Mouse (Mus musculus): ENCODE measurements at regions not wholly inside any gene's neighbourhood (a gene's known extent, or its start where the extent isn't known, plus 50 kb on each side); places are given as distances from the start of the nearest gene placed in this dataset.

- Histone ChIP-seq H3K4me3 (ENCODE audit: low read depth, low read length) (no peak overlapping the region), H3K9me3 (ENCODE audit: control insufficient read depth) (no peaks in the 10 kb centered on the region), H3K4me1 (replicated peaks; ENCODE audit: control insufficient read depth, insufficient read depth, low read length) (no peaks in the 10 kb centered on the region), H3K36me3 (ENCODE audit: control insufficient read depth, insufficient read depth) (no peaks in the 10 kb centered on the region), H3K4me2 (replicated peaks; ENCODE audit: low read depth) (no peak overlapping the region), H3K9ac (ENCODE audit: low read depth, low read length) (no peak overlapping the region), H3K27me3 (replicated peaks; ENCODE audit: control insufficient read depth, insufficient read depth, low read length) (no peaks in the 10 kb centered on the region), H3K27ac (ENCODE audit: low read depth, low read length) (no peak overlapping the region)
- no peak for TF ChIP-seq CTCF (IDR thresholded peaks at IDR 0.05; ENCODE audit: low read depth)
- WGBS = 91% methylated on average over 1 of the region's 1 CpGs
- ATAC-seq = no peak
Observed at GRCm38 (mm10) chr6:93014534-93014933, 71.2 kb upstream of the Adamts9 start.

GRCm38 (mm10) chr6:93011906-93012305 lies 68.6 kb upstream of the Adamts9 start:
- no peak for TF ChIP-seq CTCF (IDR thresholded peaks at IDR 0.05; ENCODE audit: low read depth)
- no peak overlapping the region for H3K27ac ChIP-seq (ENCODE audit: low read depth, low read length)
- no peak overlapping the region for H3K4me2 ChIP-seq (replicated peaks; ENCODE audit: low read depth)
- H3K4me3 ChIP-seq (ENCODE audit: low read depth, low read length) = no peak overlapping the region
- H3K9ac ChIP-seq (ENCODE audit: low read depth, low read length) = no peak overlapping the region
- no peaks in the 10 kb centered on the region for H3K27me3 ChIP-seq (replicated peaks; ENCODE audit: control insufficient read depth, insufficient read depth, low read length)
- no peaks in the 10 kb centered on the region for H3K36me3 ChIP-seq (ENCODE audit: control insufficient read depth, insufficient read depth)
- no peaks in the 10 kb centered on the region for H3K9me3 ChIP-seq (ENCODE audit: control insufficient read depth)
- H3K4me1 ChIP-seq (replicated peaks; ENCODE audit: control insufficient read depth, insufficient read depth, low read length) = no peaks in the 10 kb centered on the region
- 80% methylated on average over 5 of the region's 5 CpGs for WGBS
- ATAC-seq = no peak

- Histone ChIP-seq H3K9ac (ENCODE audit: low read depth, low read length) (no peak overlapping the region), H3K27me3 (replicated peaks; ENCODE audit: control insufficient read depth, insufficient read depth, low read length) (no peaks in the 10 kb centered on the region), H3K27ac (ENCODE audit: low read depth, low read length) (no peak overlapping the region), H3K4me3 (ENCODE audit: low read depth, low read length) (no peak overlapping the region), H3K9me3 (ENCODE audit: control insufficient read depth) (no peaks in the 10 kb centered on the region), H3K4me1 (replicated peaks; ENCODE audit: control insufficient read depth, insufficient read depth, low read length) (no peaks in the 10 kb centered on the region), H3K36me3 (ENCODE audit: control insufficient read depth, insufficient read depth) (no peaks in the 10 kb centered on the region), H3K4me2 (replicated peaks; ENCODE audit: low read depth) (no peak overlapping the region)
- TF ChIP-seq CTCF (IDR thresholded peaks at IDR 0.05; ENCODE audit: low read depth) = no peak
- no peak for ATAC-seq
- WGBS = 43% methylated on average over 3 of the region's 3 CpGs
Observed at GRCm38 (mm10) chr6:93004587-93005240, 61.4 kb upstream of the Adamts9 start.

GRCm38 (mm10) chr6:93003812-93004211 lies 60.5 kb upstream of the Adamts9 start:
- WGBS = 95% methylated on average over 5 of the region's 5 CpGs

GRCm38 (mm10) chr6:92993647-92994046 lies 50.4 kb upstream of the Adamts9 start:
- no peak overlapping the region for H3K4me3 ChIP-seq (ENCODE audit: low read depth, low read length)
- no peaks in the 10 kb centered on the region for H3K36me3 ChIP-seq (ENCODE audit: control insufficient read depth, insufficient read depth)
- ATAC-seq = no peak
- H3K4me1 ChIP-seq (replicated peaks; ENCODE audit: control insufficient read depth, insufficient read depth, low read length) = no peaks in the 10 kb centered on the region
- no peaks in the 10 kb centered on the region for H3K9me3 ChIP-seq (ENCODE audit: control insufficient read depth)
- no peak for TF ChIP-seq CTCF (IDR thresholded peaks at IDR 0.05; ENCODE audit: low read depth)
- no peaks in the 10 kb centered on the region for H3K27me3 ChIP-seq (replicated peaks; ENCODE audit: control insufficient read depth, insufficient read depth, low read length)
- 89% methylated on average over 5 of the region's 5 CpGs for WGBS
- no peak overlapping the region for H3K9ac ChIP-seq (ENCODE audit: low read depth, low read length)
- H3K4me2 ChIP-seq (replicated peaks; ENCODE audit: low read depth) = no peak overlapping the region
- no peak overlapping the region for H3K27ac ChIP-seq (ENCODE audit: low read depth, low read length)

More at GRCm38 (mm10) chr6:93003812-93004211, 60.5 kb upstream of the Adamts9 start:
- Histone ChIP-seq H3K9me3 (ENCODE audit: control insufficient read depth) (no peaks in the 10 kb centered on the region), H3K4me2 (replicated peaks; ENCODE audit: low read depth) (no peak overlapping the region), H3K4me3 (ENCODE audit: low read depth, low read length) (no peak overlapping the region), H3K9ac (ENCODE audit: low read depth, low read length) (no peak overlapping the region), H3K27me3 (replicated peaks; ENCODE audit: control insufficient read depth, insufficient read depth, low read length) (no peaks in the 10 kb centered on the region), H3K27ac (ENCODE audit: low read depth, low read length) (no peak overlapping the region), H3K36me3 (ENCODE audit: control insufficient read depth, insufficient read depth) (no peaks in the 10 kb centered on the region), H3K4me1 (replicated peaks; ENCODE audit: control insufficient read depth, insufficient read depth, low read length) (no peaks in the 10 kb centered on the region)
- ATAC-seq = no peak
- TF ChIP-seq CTCF (IDR thresholded peaks at IDR 0.05; ENCODE audit: low read depth) = no peak

All from intestine, postnatal 0 days (tissue).